Mouse (Mus musculus) heart, adult 2 months (tissue): ENCODE results near the gene L3mbtl1.

Source experiments
- CTCF ChIP-seq: fragments of 200-600 bp; IDR thresholded peaks from 2 replicates; pipeline ENCODE4 v1.8.1; 2022; ENCODE audit warnings: antibody characterized with exemption, mild to moderate bottlenecking, moderate library complexity
- EP300 ChIP-seq: fragments of 200-500 bp; IDR thresholded peaks from 2 replicates; pipeline ENCODE4 v1.6.1; 2011; ENCODE audit warnings: low read depth, low read length, control low read depth; ENCODE audit not compliant: insufficient read depth

DNA sequence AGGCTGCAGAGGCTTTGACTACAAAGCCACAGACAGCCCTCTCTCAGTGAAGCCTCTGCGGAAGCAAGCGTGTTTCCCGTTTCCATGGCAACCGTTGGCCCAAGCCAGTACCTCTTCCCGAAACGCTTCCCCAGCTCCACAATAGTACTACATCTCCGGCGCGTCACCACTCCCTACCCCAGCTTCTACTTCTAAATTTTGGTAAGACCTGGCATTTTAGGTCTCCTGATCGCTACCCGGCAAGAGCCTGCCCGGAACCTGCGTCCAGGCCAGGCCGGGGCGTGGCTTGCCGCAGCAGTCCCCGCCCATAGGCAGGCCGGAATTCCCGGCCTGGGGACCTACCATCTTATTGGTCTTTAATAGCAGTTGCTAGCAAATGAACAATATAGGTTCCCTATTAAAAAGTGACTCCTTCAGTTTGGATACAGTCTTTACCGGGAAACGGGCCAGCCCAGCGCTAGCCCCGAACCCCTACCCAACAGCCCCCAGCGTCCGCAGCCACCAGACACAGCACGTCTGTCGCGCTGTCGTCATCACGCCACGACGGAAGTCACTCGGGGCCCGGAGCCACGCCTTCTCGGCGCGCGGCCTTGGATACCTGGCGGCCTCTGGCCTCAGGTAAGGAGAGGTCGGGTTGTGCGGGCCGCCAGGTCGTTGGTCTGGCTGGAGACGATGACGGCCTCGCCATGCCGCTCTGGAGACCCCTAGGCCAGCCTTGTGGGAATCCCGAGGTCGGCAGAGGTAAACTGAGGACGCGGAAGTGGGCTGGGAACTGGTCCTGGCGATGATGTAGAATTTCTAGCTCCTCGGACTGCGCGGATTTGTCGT, 73.9 kb downstream of the L3mbtl1 start, which contains the start of gene Ift52:
- TF ChIP-seq CTCF = no peak
- TF ChIP-seq EP300 = no peak
